ENCODE assay signal across 11 mouse cellular contexts in genomic region chr2:161695819-161696218, GRCm38 (mm10).
"Had no signal": no experiment of that assay in that cellular context is flagged by ENCODE, and none has a peak within 500 bp of the region (broad histone marks: within the 10 kb centered on the region; RNA-seq: fewer than 3 reads in every experiment).

No protein-coding gene starts in this region.

- DNase-seq: retina, postnatal 1 day; right cerebral cortex, postnatal 14 days; right cerebral cortex, postnatal 25 days; right cerebral cortex, postnatal 4 days; spleen, adult 18-20 months; thymus, adult 18-20 months; thymus, adult 2 months; thymus, postnatal 14 days; thymus, postnatal 25 days; thymus, postnatal 36 days; thymus, postnatal 4 days had no signal
